Mouse (Mus musculus) intestine, postnatal 0 days (tissue): ENCODE results near the gene Zfp672. TPM values are rescaled to one million over a fixed set of nuclear protein-coding genes. Genes with fewer than 3 reads are reported as not detected.

Source experiments
- ATAC-seq: fragments of 200-750 bp; cut with Nextera tagmentation; 2 replicates; pipeline ENCODE4 v1.8.0; 2017; ENCODE audit warnings: mild to moderate bottlenecking, moderate TSS enrichment, moderate library complexity
- H3K27ac ChIP-seq: fragments of 300-500 bp; sonication (generic); 2 replicates; pipeline ENCODE4 v1.5.1; 2014; ENCODE audit warnings: mild to moderate bottlenecking, low read depth, low read length, moderate library complexity
- H3K27me3 ChIP-seq: fragments of 300-500 bp; sonication (generic); replicated peaks from 2 replicates; pipeline ENCODE4 v1.6.1; 2014; ENCODE audit warnings: low read length, mixed read lengths; ENCODE audit not compliant: control insufficient read depth, insufficient read depth
- H3K36me3 ChIP-seq: fragments of 300-500 bp; sonication (generic); 2 replicates; pipeline ENCODE4 v1.6.1; 2014; ENCODE audit warnings: mild to moderate bottlenecking, moderate library complexity; ENCODE audit not compliant: control insufficient read depth, insufficient read depth
- H3K4me1 ChIP-seq: fragments of 300-500 bp; sonication (generic); replicated peaks from 2 replicates; pipeline ENCODE4 v1.6.1; 2014; ENCODE audit warnings: antibody characterized with exemption, low read length, mixed read lengths; ENCODE audit not compliant: control insufficient read depth, insufficient read depth
- H3K4me2 ChIP-seq: fragments of 300-500 bp; sonication (generic); replicated peaks from 2 replicates; pipeline ENCODE4 v1.6.1; 2014; ENCODE audit warnings: low read depth, mild to moderate bottlenecking, moderate library complexity
- H3K4me3 ChIP-seq: fragments of 300-500 bp; sonication (generic); 2 replicates; pipeline ENCODE4 v1.5.1; 2014; ENCODE audit warnings: low read depth, low read length
- H3K9ac ChIP-seq: fragments of 300-500 bp; sonication (generic); 2 replicates; pipeline ENCODE4 v1.6.1; 2014; ENCODE audit warnings: mild to moderate bottlenecking, low read depth, low read length
- H3K9me3 ChIP-seq: fragments of 300-500 bp; sonication (generic); 2 replicates; pipeline ENCODE4 v1.6.1; 2016; ENCODE audit warnings: mixed run types; ENCODE audit not compliant: control insufficient read depth
- CTCF ChIP-seq: sonication (generic); IDR thresholded peaks from 2 replicates; pipeline ENCODE4 v1.5.1; 2016; ENCODE audit warnings: low read depth, mild to moderate bottlenecking, control low read depth, antibody characterized with exemption, moderate library complexity
- WGBS: fragments of 180-500 bp; shearing (Covaris S2); extraction: QIAGEN DNeasy Blood & Tissue Kit; methylation state at CpG from one replicate; pipeline ENCODE4 v1.1.7; 2014; 5-methylcytosine and 5-hydroxymethylcytosine counted together
- polyA plus RNA-seq: library from polyadenylated mRNA; unstranded; fragments of >200 nt; fragmentation: Nextera tagmentation; extraction: Ambion mirVana; gene quantifications from 2 replicates; pipeline ENCODE4 v1.2.1, GENCODE M21; 2015

The Zfp672 gene
- polyA plus RNA-seq, 1 experiment from 2014 or later, result 33.8 TPM

DNA sequence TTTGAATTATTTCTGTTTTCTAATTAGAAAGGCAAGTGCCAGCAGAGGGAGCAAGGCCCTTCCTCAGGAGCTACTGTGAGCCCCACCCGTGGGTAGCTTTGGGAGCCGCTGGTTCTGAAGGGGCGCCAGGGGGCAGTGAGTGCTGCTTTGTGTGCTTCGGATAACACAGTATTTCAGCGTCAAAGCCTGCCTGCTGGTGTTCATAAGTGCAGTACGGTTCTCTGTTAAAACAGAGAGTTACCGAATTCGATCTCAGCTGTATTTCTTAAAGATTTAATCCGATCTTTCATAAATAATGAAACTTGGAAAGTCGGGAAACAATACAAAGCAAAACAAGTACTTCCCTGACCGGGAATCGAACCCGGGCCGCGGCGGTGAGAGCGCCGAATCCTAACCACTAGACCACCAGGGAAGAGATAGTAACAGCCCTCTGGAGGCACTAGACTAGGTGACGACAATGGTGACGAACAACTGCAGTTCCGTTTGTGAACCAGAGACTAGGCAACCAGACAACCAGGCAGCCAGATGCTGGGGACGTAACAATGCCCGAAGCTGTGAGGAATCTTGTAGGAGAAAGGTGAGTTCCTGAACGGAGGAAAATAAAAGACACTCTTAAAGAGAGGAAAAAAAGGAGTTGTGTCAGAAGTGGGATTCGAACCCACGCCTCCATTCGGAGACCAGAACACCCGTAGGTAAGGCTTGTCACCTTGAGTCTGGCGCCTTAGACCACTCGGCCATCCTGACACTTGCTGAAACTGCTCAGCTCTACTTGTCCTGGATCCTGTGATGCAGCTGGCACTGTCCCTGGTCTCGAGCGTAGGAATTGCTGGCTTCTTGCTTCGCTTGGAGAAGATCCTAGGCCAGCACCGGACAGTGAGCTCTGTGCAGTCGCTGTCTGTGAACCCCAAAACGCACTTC lies 28.0 kb downstream of the Zfp672 start:
- H3K27me3 ChIP-seq, result no peaks in the 10 kb centered on the region
- peak; percentile 87 for ATAC-seq
- H3K4me3 ChIP-seq, result peak overlapping the region; percentile 62
- peak overlapping the region; percentile 71 for H3K27ac ChIP-seq
- no peaks in the 10 kb centered on the region for H3K9me3 ChIP-seq
- H3K9ac ChIP-seq, result peak overlapping the region; percentile 35; the same call in 1 of the 2 replicates
- H3K36me3 ChIP-seq, result no peaks in the 10 kb centered on the region
- peaks cover 5% of the 10 kb centered on the region; the same call in 1 of the 2 replicates for H3K4me1 ChIP-seq
- TF ChIP-seq CTCF, result peak; percentile 93
- peak overlapping the region; percentile 76 for H3K4me2 ChIP-seq
- under 1% methylated on average over 36 of the region's 36 CpGs for WGBS

DNA sequence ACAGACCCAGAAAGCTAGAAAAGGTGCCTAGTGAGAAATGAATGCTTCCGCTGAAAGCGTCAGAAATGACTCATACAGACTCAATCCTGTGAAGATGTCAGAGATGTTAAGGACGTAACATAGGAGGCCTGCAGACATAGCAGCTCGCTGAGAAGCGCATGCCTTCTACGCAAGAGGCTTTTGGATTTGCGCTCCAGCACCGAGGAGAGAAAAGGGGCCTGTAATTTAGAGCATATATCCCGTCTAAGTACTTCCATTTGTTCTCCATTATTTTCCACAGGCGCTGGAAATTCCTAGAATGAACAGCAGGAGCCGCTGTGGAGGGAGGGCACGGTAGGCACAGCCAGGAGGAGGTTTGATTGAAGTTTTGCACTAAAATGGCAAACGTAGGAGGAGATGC lies 29.1 kb downstream of the Zfp672 start:
- no peaks in the 10 kb centered on the region for H3K9me3 ChIP-seq
- peak overlapping the region; percentile 76 for H3K4me2 ChIP-seq
- no peak for ATAC-seq
- H3K27ac ChIP-seq, result no peak overlapping the region
- H3K4me1 ChIP-seq, result 0 out of 2 replicates have a peak, but pooled peaks cover 3% of the 10 kb centered on the region
- H3K4me3 ChIP-seq, result peak overlapping the region; percentile 62
- no peaks in the 10 kb centered on the region for H3K36me3 ChIP-seq
- WGBS, result 19% methylated on average over 13 of the region's 13 CpGs
- no peaks in the 10 kb centered on the region for H3K27me3 ChIP-seq
- TF ChIP-seq CTCF, result peak; percentile 85
- no peak overlapping the region for H3K9ac ChIP-seq

DNA sequence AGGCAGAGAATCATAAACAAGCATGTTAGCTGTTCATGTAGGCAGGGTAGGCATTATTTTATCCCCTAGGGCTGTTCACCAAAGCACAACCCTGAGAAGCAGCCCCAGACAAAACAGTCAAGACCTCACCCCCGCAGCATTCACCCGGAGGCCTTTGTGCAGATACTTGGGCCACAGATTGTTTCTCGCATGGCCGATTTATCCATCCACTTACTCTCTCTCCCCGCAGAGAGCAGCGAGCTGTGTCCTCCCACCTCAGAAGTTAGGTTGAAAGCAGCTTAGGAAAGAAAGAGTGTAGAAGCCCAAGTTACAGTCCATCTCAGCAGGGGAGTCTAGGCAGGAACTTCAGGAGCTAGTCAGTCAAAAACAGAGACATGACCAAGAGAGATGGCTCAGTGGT lies 32.7 kb downstream of the Zfp672 start:
- WGBS, result 90% methylated on average over 6 of the region's 6 CpGs
- no peaks in the 10 kb centered on the region for H3K4me1 ChIP-seq
- no peaks in the 10 kb centered on the region for H3K27me3 ChIP-seq
- TF ChIP-seq CTCF, result no peak
- no peak overlapping the region for H3K4me2 ChIP-seq
- no peaks in the 10 kb centered on the region for H3K9me3 ChIP-seq
- no peak for ATAC-seq
- H3K36me3 ChIP-seq, result no peaks in the 10 kb centered on the region
- H3K4me3 ChIP-seq, result no peak overlapping the region
- H3K27ac ChIP-seq, result no peak overlapping the region
- H3K9ac ChIP-seq, result no peak overlapping the region

DNA sequence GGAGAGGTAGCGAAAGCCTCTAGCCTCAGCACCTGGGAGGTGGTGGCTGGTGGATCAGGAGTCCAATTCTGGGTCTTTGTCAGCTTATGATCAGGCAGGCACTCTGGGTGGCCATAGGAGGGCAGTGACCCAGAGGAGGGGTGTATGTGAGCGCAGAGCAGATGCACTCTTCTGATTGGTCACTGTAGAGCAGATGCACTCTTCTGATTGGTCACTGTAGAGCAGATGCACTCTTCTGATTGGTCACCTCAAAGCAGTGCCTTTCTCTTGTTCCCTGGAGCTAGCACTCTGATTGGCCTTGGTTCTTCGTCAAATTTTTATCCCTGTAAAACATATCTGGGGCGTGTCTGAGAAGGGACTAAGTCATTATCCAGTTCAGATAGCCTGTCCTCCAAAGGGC lies 37.3 kb downstream of the Zfp672 start:
- TF ChIP-seq CTCF, result no peak
- no peak overlapping the region for H3K9ac ChIP-seq
- H3K27me3 ChIP-seq, result 0 out of 2 replicates have a peak, but pooled peaks cover 5% of the 10 kb centered on the region
- no peak overlapping the region for H3K4me3 ChIP-seq
- no peaks in the 10 kb centered on the region for H3K9me3 ChIP-seq
- H3K4me2 ChIP-seq, result no peak overlapping the region
- WGBS, result 57% methylated on average over 4 of the region's 4 CpGs
- H3K36me3 ChIP-seq, result no peaks in the 10 kb centered on the region
- H3K27ac ChIP-seq, result no peak overlapping the region
- ATAC-seq, result no peak
- H3K4me1 ChIP-seq, result no peaks in the 10 kb centered on the region

DNA sequence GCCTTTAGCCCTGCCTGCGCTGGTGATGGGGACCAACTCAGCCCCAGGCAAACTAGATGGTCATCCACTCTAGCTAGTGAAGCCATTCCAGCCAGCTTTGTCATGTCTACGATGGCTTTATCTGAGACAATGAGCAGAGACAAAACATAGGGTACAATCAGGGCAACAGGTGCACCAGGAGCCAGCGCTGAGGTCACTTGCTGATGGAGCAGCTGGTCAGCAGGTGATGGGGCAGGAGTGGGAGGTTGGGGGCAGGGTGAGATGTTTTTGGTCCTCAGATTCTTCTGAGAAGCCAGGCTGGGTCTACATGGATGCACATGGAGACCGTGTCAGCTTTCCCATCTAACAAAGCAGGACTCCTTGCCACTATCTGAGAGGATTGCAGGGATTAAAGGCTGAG lies 39.3 kb downstream of the Zfp672 start:
- no peak for ATAC-seq
- no peaks in the 10 kb centered on the region for H3K36me3 ChIP-seq
- no peak for TF ChIP-seq CTCF

DNA sequence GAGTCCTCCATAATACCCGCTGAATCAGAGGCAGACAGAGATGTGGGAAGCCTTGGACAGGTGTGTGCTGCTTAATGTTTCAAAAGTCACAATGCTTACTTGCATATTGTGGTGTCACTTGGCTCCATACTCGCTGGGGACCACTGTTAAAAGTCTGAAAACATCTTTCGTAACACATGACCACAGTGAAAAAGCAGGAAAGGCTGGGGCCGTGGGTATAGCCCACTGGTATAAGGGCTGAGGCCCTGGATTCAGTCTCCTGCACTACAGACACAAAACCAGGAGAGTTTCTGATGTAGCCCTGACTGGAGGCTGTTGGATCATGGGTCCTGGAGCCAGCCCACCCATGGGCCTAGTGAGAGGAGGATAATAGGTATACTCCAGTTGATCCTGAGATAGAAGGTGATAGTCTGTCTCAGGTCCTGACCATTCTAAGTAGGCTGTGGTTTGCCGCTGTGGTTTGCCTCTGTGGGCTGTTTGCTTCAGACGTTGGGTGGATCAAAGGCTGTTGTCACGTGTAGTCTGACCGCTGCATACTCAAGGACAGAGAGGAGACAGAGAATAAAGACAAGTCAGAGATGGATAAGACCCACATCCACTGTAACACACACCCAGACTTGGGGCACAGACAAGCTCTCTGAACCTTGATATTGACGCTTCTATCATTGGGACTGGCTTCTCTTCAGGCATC lies 40.0 kb downstream of the Zfp672 start:
- no peaks in the 10 kb centered on the region for H3K4me1 ChIP-seq
- no peak overlapping the region for H3K27ac ChIP-seq
- no peaks in the 10 kb centered on the region for H3K36me3 ChIP-seq
- TF ChIP-seq CTCF, result no peak
- no peak overlapping the region for H3K4me3 ChIP-seq
- no peaks in the 10 kb centered on the region for H3K9me3 ChIP-seq
- no peak overlapping the region for H3K4me2 ChIP-seq
- WGBS, result 70% methylated on average over 9 of the region's 9 CpGs
- no peak overlapping the region for H3K9ac ChIP-seq
- ATAC-seq, result no peak
- peaks cover 12% of the 10 kb centered on the region; the same call in 1 of the 2 replicates for H3K27me3 ChIP-seq

More for the DNA sequence above, 39.3 kb downstream of the Zfp672 start:
- Histone ChIP-seq H3K27me3 (peaks cover 12% of the 10 kb centered on the region; the same call in 1 of the 2 replicates), H3K4me2 (no peak overlapping the region), H3K27ac (no peak overlapping the region), H3K9me3 (no peaks in the 10 kb centered on the region), H3K4me3 (no peak overlapping the region), H3K4me1 (no peaks in the 10 kb centered on the region), H3K9ac (no peak overlapping the region)
- 83% methylated on average over 4 of the region's 4 CpGs for WGBS
